Comparison of ENCODE assay signal across 8 mouse cellular contexts in the genomic region with DNA sequence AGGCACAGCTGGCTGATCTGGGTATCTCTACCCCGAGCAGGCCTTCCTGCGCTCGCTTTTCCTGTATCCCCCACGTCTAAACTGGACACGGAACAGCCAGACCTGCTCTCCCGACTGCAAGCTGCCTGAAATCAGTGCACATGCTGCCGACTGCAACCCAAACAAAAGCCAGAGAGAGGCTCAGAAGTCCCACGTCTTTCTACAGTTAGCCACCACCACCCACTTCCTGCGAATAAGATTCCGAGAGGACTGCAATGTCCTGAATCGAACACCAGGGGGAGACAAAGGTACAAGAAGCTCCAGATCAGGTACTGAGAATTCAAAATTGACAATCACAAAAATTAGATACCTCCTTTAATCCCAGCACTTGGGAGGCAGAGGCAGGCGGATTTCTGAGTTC. TPM values are rescaled to one million over a fixed set of nuclear protein-coding genes. Genes with fewer than 3 reads are reported as not detected.
A peak's percentile ranks its signal among the peaks of the same experiment; 100 is the strongest.
DNase-seq lines count a peak whose midpoint lies in the region; ATAC-seq and TF ChIP-seq lines count a peak whose summit lies in the region.

No protein-coding gene starts in this region.

- H3K27me3 ChIP-seq in intestine, embryonic 14.5 days (replicated peaks; ENCODE audit: control insufficient read depth, insufficient read depth, low read length): no peaks in the 10 kb centered on the region
- H3K27me3 ChIP-seq in intestine, embryonic 16.5 days (replicated peaks; ENCODE audit: control insufficient read depth, insufficient read depth, low read length): no peaks in the 10 kb centered on the region
- no peaks in the 10 kb centered on the region for H3K27me3 ChIP-seq in kidney, adult 2 months (replicated peaks; ENCODE audit: control insufficient read depth, insufficient read depth, low read length)
- H3K27me3 ChIP-seq in limb, embryonic 10.5 days (ENCODE audit: low read depth, poor library complexity, severe bottlenecking): no peaks in the 10 kb centered on the region
- H3K27me3 ChIP-seq in midbrain, embryonic 14.5 days (ENCODE audit: control insufficient read depth, insufficient read depth, low read length): no peaks in the 10 kb centered on the region

- H3K9me3 ChIP-seq in intestine, embryonic 14.5 days (ENCODE audit: control insufficient read depth, low read length): no peaks in the 10 kb centered on the region
- H3K9me3 ChIP-seq in intestine, embryonic 16.5 days (ENCODE audit: control insufficient read depth, low read length): no peaks in the 10 kb centered on the region
- no peaks in the 10 kb centered on the region for H3K9me3 ChIP-seq in limb, embryonic 10.5 days (replicated peaks)
- H3K9me3 ChIP-seq in midbrain, embryonic 14.5 days (ENCODE audit: control insufficient read depth, low read length): no peaks in the 10 kb centered on the region

- H3K27ac ChIP-seq in intestine, embryonic 14.5 days (ENCODE audit: low read depth): no peak overlapping the region
- H3K27ac ChIP-seq in intestine, embryonic 16.5 days (ENCODE audit: low read length): no peak overlapping the region
- no peak overlapping the region for H3K27ac ChIP-seq in kidney, adult 2 months (ENCODE audit: insufficient read depth, low read depth, low read length)
- peak overlapping the region; percentile 64; the same call in 1 of the 2 replicates for H3K27ac ChIP-seq in limb, embryonic 10.5 days
- no peak overlapping the region for H3K27ac ChIP-seq in midbrain, embryonic 14.5 days (replicated peaks; ENCODE audit: low read depth, low read length)

- H3K4me1 ChIP-seq in intestine, embryonic 14.5 days (replicated peaks; ENCODE audit: control insufficient read depth, insufficient read depth, low read length): no peaks in the 10 kb centered on the region
- no peaks in the 10 kb centered on the region for H3K4me1 ChIP-seq in intestine, embryonic 16.5 days (ENCODE audit: control insufficient read depth, insufficient read depth, low read length)
- no peaks in the 10 kb centered on the region; the same call in 1 of the 2 replicates for H3K4me1 ChIP-seq in kidney, adult 2 months (ENCODE audit: control insufficient read depth, insufficient read depth, low read length)
- peaks cover 5% of the 10 kb centered on the region; the same call in 1 of the 2 replicates for H3K4me1 ChIP-seq in limb, embryonic 10.5 days
- no peaks in the 10 kb centered on the region for H3K4me1 ChIP-seq in midbrain, embryonic 14.5 days (ENCODE audit: control insufficient read depth, insufficient read depth, low read length)

- no peaks in the 10 kb centered on the region for H3K36me3 ChIP-seq in intestine, embryonic 14.5 days (ENCODE audit: control insufficient read depth, insufficient read depth, low read length)
- no peaks in the 10 kb centered on the region for H3K36me3 ChIP-seq in intestine, embryonic 16.5 days (ENCODE audit: control insufficient read depth, insufficient read depth, low read length)
- H3K36me3 ChIP-seq in kidney, adult 2 months (ENCODE audit: control insufficient read depth, insufficient read depth, low read length): no peaks in the 10 kb centered on the region
- 0 out of 2 replicates have a peak, but pooled peaks cover 2% of the 10 kb centered on the region for H3K36me3 ChIP-seq in limb, embryonic 10.5 days
- no peaks in the 10 kb centered on the region for H3K36me3 ChIP-seq in midbrain, embryonic 14.5 days (ENCODE audit: control insufficient read depth, insufficient read depth, low read length)

- no peak for TF ChIP-seq POLR2A in kidney, adult 2 months (IDR thresholded peaks at IDR 0.05; ENCODE audit: low read depth, low read length)

- no peak for ATAC-seq in intestine, embryonic 14.5 days (replicated peaks; ENCODE audit: low FRiP score, low TSS enrichment, low read depth)
- no peak for ATAC-seq in intestine, embryonic 16.5 days
- peak; percentile 91 for ATAC-seq in granulocyte monocyte progenitor cell, adult 5-6 weeks (replicated peaks; ENCODE audit: poor library complexity, severe bottlenecking)
- no peak for ATAC-seq in midbrain, embryonic 14.5 days (ENCODE audit: low FRiP score, low TSS enrichment)

- H3K4me2 ChIP-seq in intestine, embryonic 14.5 days (ENCODE audit: low read length): peak overlapping the region; percentile 37
- no peak overlapping the region for H3K4me2 ChIP-seq in intestine, embryonic 16.5 days (ENCODE audit: low read depth, low read length)
- no peak overlapping the region for H3K4me2 ChIP-seq in midbrain, embryonic 14.5 days (ENCODE audit: low read length)

- TF ChIP-seq CTCF in kidney, adult 2 months (conservative IDR thresholded peaks at IDR 0.05; ENCODE audit: insufficient read depth, insufficient read length, low read depth, low read length): peak; percentile 69

- H3K4me3 ChIP-seq in intestine, embryonic 14.5 days (ENCODE audit: low read depth, low read length): no peak overlapping the region
- H3K4me3 ChIP-seq in intestine, embryonic 16.5 days (ENCODE audit: low read length): no peak overlapping the region
- H3K4me3 ChIP-seq in kidney, adult 2 months (ENCODE audit: insufficient read depth, low read depth, low read length): no peak overlapping the region
- no peak overlapping the region for H3K4me3 ChIP-seq in limb, embryonic 10.5 days
- H3K4me3 ChIP-seq in midbrain, embryonic 14.5 days (replicated peaks; ENCODE audit: low read depth, low read length): no peak overlapping the region

- H3K9ac ChIP-seq in intestine, embryonic 14.5 days (ENCODE audit: low read length): peak overlapping the region; percentile 22; the same call in 1 of the 2 replicates
- H3K9ac ChIP-seq in intestine, embryonic 16.5 days (ENCODE audit: low read depth, low read length): no peak overlapping the region
- H3K9ac ChIP-seq in midbrain, embryonic 14.5 days (replicated peaks; ENCODE audit: low read length): no peak overlapping the region

- DNase-seq in intestine, embryonic 14.5 days (ENCODE audit: low spot score): peak; percentile 83
- DNase-seq in cerebellum, postnatal 36 days: peak; percentile 68 to 74
- DNase-seq in kidney, adult 2 months: peak; percentile 78
- DNase-seq in limb, embryonic 10.5 days (ENCODE audit: low spot score): peak; percentile 69
- DNase-seq in midbrain, embryonic 14.5 days: peak; percentile 85
- DNase-seq in spleen, adult 18-20 months: peak; percentile 49 to 70

- WGBS in intestine, embryonic 14.5 days: 19% methylated on average over 12 of the region's 12 CpGs
- WGBS in intestine, embryonic 16.5 days: 20% methylated on average over 12 of the region's 12 CpGs
- 22% methylated on average over 12 of the region's 12 CpGs for WGBS in kidney, adult 2 months
- 31% methylated on average over 12 of the region's 12 CpGs for WGBS in limb, embryonic 10.5 days
- 30% methylated on average over 12 of the region's 12 CpGs for WGBS in midbrain, embryonic 14.5 days

RNA-seq across cellular contexts. Expression of a gene that starts 13.8 kb away (rescaled TPM):
- 60.7 and 69.1 TPM in 2 replicates for polyA plus RNA-seq in intestine, embryonic 14.5 days (2014; fragmentation: Nextera tagmentation; extraction: Ambion mirVana)
- 52.4 and 56.3 TPM in 2 replicates for polyA plus RNA-seq in intestine, embryonic 16.5 days (2015; fragmentation: Nextera tagmentation; extraction: Ambion mirVana)
- 43.4 and 59.0 TPM in 2 replicates for total RNA-seq in granulocyte monocyte progenitor cell, adult 5-6 weeks (2014; fragmentation: Nextera tagmentation)
- total RNA-seq in granulocyte monocyte progenitor cell, adult 5-6 weeks (2017): 32.9 and 78.6 TPM in 2 replicates
- polyA plus RNA-seq in kidney, adult 2 months (2012; rRNA removed): 32.6 and 40.9 TPM in 2 replicates
- 90.4 and 102 TPM in 2 replicates for polyA plus RNA-seq in limb, embryonic 10.5 days (2016; fragmentation: Nextera tagmentation; extraction: Ambion mirVana)
- 38.1 and 41.3 TPM in 2 replicates for polyA plus RNA-seq in midbrain, embryonic 14.5 days (2014; fragmentation: Nextera tagmentation; extraction: Ambion mirVana)

RNA-seq across cellular contexts. Expression of a gene that starts 13.8 kb away (rescaled TPM):
- polyA plus RNA-seq in intestine, embryonic 14.5 days (2014; fragmentation: Nextera tagmentation; extraction: Ambion mirVana): 27.0 and 27.8 TPM in 2 replicates
- 16.3 and 17.0 TPM in 2 replicates for polyA plus RNA-seq in intestine, embryonic 16.5 days (2015; fragmentation: Nextera tagmentation; extraction: Ambion mirVana)
- total RNA-seq in granulocyte monocyte progenitor cell, adult 5-6 weeks (2014; fragmentation: Nextera tagmentation): 12.0 and 68.1 TPM in 2 replicates
- 9.7 and 9.9 TPM in 2 replicates for total RNA-seq in granulocyte monocyte progenitor cell, adult 5-6 weeks (2017)
- 11.9 TPM in 2 replicates for polyA plus RNA-seq in kidney, adult 2 months (2012; rRNA removed)
- polyA plus RNA-seq in limb, embryonic 10.5 days (2016; fragmentation: Nextera tagmentation; extraction: Ambion mirVana): 38.1 and 51.8 TPM in 2 replicates
- 16.2 and 21.7 TPM in 2 replicates for polyA plus RNA-seq in midbrain, embryonic 14.5 days (2014; fragmentation: Nextera tagmentation; extraction: Ambion mirVana)
